Mouse (Mus musculus): Measurements from ENCODE around the gene Rbm7. TPM values are rescaled to one million over a fixed set of nuclear protein-coding genes. Genes with fewer than 3 reads are reported as not detected.

Rbm7 gene
- polyA plus RNA-seq, 1 experiment from 2014 or later = 54.0 TPM

GRCm38 (mm10) chr9:48517372-48518130 lies 22.5 kb upstream of the Rbm7 start:
- H3K9me3 ChIP-seq (replicated peaks) = no peaks in the 10 kb centered on the region
- H3K27ac ChIP-seq (replicated peaks) = no peak overlapping the region
- H3K4me3 ChIP-seq (replicated peaks) = no peak overlapping the region
- no peaks in the 10 kb centered on the region for H3K36me3 ChIP-seq (replicated peaks)
- H3K9ac ChIP-seq = no peak overlapping the region
- no peaks in the 10 kb centered on the region for H3K4me1 ChIP-seq (replicated peaks)
- H3K27me3 ChIP-seq = no peaks in the 10 kb centered on the region
- ATAC-seq (ENCODE audit: insufficient read depth) = no peak
- no peak overlapping the region for H3K4me2 ChIP-seq
- WGBS (ENCODE audit: insufficient replicate concordance) = 71% methylated on average over 19 of the region's 19 CpGs

GRCm38 (mm10) chr9:48516615-48517371 lies 21.7 kb upstream of the Rbm7 start:
- WGBS (ENCODE audit: insufficient replicate concordance) = 71% methylated on average over 11 of the region's 11 CpGs
- no peaks in the 10 kb centered on the region for H3K27me3 ChIP-seq
- H3K4me2 ChIP-seq = no peak overlapping the region
- ATAC-seq (ENCODE audit: insufficient read depth) = no peak
- H3K4me1 ChIP-seq (replicated peaks) = no peaks in the 10 kb centered on the region
- H3K4me3 ChIP-seq (replicated peaks) = no peak overlapping the region
- no peaks in the 10 kb centered on the region for H3K9me3 ChIP-seq (replicated peaks)
- H3K9ac ChIP-seq = no peak overlapping the region
- H3K36me3 ChIP-seq (replicated peaks) = no peaks in the 10 kb centered on the region
- no peak overlapping the region for H3K27ac ChIP-seq (replicated peaks)

GRCm38 (mm10) chr9:48515332-48515731 lies 20.2 kb upstream of the Rbm7 start:
- Histone ChIP-seq H3K27me3 (no peaks in the 10 kb centered on the region), H3K27ac (replicated peaks) (no peak overlapping the region), H3K36me3 (replicated peaks) (no peaks in the 10 kb centered on the region), H3K4me3 (replicated peaks) (no peak overlapping the region), H3K4me2 (no peak overlapping the region), H3K4me1 (replicated peaks) (no peaks in the 10 kb centered on the region), H3K9me3 (replicated peaks) (no peaks in the 10 kb centered on the region), H3K9ac (no peak overlapping the region)
- ATAC-seq (ENCODE audit: insufficient read depth) = no peak
- WGBS (ENCODE audit: insufficient replicate concordance) = 45% methylated on average over 1 of the region's 1 CpGs

- H3K36me3 ChIP-seq (replicated peaks) = no peaks in the 10 kb centered on the region
- H3K9me3 ChIP-seq (replicated peaks) = no peaks in the 10 kb centered on the region
- H3K4me2 ChIP-seq = no peak overlapping the region
- no peak overlapping the region for H3K27ac ChIP-seq (replicated peaks)
- peaks cover 4% of the 10 kb centered on the region; the same call in 1 of the 2 replicates for H3K27me3 ChIP-seq
- 44% methylated on average over 5 of the region's 5 CpGs for WGBS (ENCODE audit: insufficient replicate concordance)
- no peak overlapping the region for H3K9ac ChIP-seq
- H3K4me1 ChIP-seq (replicated peaks) = no peaks in the 10 kb centered on the region
- no peak overlapping the region for H3K4me3 ChIP-seq (replicated peaks)
- no peak for ATAC-seq (ENCODE audit: insufficient read depth)
Measured at GRCm38 (mm10) chr9:48510134-48510533, 15.0 kb upstream of the Rbm7 start.

- no peaks in the 10 kb centered on the region for H3K36me3 ChIP-seq (replicated peaks)
- no peaks in the 10 kb centered on the region for H3K4me1 ChIP-seq (replicated peaks)
- H3K9me3 ChIP-seq (replicated peaks) = no peaks in the 10 kb centered on the region
- ATAC-seq (ENCODE audit: insufficient read depth) = no peak
- no peak overlapping the region for H3K27ac ChIP-seq (replicated peaks)
- no peak overlapping the region for H3K9ac ChIP-seq
- WGBS (ENCODE audit: insufficient replicate concordance) = 60% methylated on average over 8 of the region's 8 CpGs
- no peak overlapping the region for H3K4me2 ChIP-seq
- H3K27me3 ChIP-seq = peaks cover 19% of the 10 kb centered on the region
- H3K4me3 ChIP-seq (replicated peaks) = no peak overlapping the region
Measured at GRCm38 (mm10) chr9:48504741-48505365, 9.8 kb upstream of the Rbm7 start.

GRCm38 (mm10) chr9:48503001-48503400 lies 7.9 kb upstream of the Rbm7 start:
- Histone ChIP-seq H3K4me3 (replicated peaks) (no peak overlapping the region), H3K9me3 (replicated peaks) (no peaks in the 10 kb centered on the region), H3K4me1 (replicated peaks) (no peaks in the 10 kb centered on the region), H3K4me2 (no peak overlapping the region), H3K9ac (no peak overlapping the region), H3K27me3 (peaks cover 19% of the 10 kb centered on the region), H3K27ac (replicated peaks) (no peak overlapping the region), H3K36me3 (replicated peaks) (no peaks in the 10 kb centered on the region)
- no peak for ATAC-seq (ENCODE audit: insufficient read depth)
- WGBS (ENCODE audit: insufficient replicate concordance) = 43% methylated on average over 2 of the region's 2 CpGs

- Histone ChIP-seq H3K9me3 (replicated peaks) (no peaks in the 10 kb centered on the region), H3K4me1 (replicated peaks) (peaks cover 2% of the 10 kb centered on the region), H3K4me3 (replicated peaks) (no peak overlapping the region), H3K9ac (no peak overlapping the region), H3K27me3 (peaks cover 19% of the 10 kb centered on the region), H3K27ac (replicated peaks) (no peak overlapping the region), H3K4me2 (no peak overlapping the region), H3K36me3 (replicated peaks) (no peaks in the 10 kb centered on the region)
- ATAC-seq (ENCODE audit: insufficient read depth) = no peak
- WGBS (ENCODE audit: insufficient replicate concordance) = 64% methylated on average over 7 of the region's 7 CpGs
Measured at GRCm38 (mm10) chr9:48501192-48501591, 6.1 kb upstream of the Rbm7 start.

- no peaks in the 10 kb centered on the region for H3K9me3 ChIP-seq (replicated peaks)
- ATAC-seq (ENCODE audit: insufficient read depth) = peak; percentile 55
- peaks cover 24% of the 10 kb centered on the region for H3K4me1 ChIP-seq (replicated peaks)
- no peaks in the 10 kb centered on the region for H3K27me3 ChIP-seq
- peak overlapping the region; percentile 90 for H3K27ac ChIP-seq (replicated peaks)
- 4% methylated on average over 34 of the region's 34 CpGs for WGBS (ENCODE audit: insufficient replicate concordance)
- H3K4me3 ChIP-seq (replicated peaks) = peak overlapping the region; percentile 95
- peak overlapping the region; percentile 95 for H3K9ac ChIP-seq
- H3K36me3 ChIP-seq (replicated peaks) = peaks cover 31% of the 10 kb centered on the region
- peak overlapping the region; percentile 83 for H3K4me2 ChIP-seq
Measured at GRCm38 (mm10) chr9:48495548-48495932, 441 bp upstream of the Rbm7 start.

GRCm38 (mm10) chr9:48481214-48482134 lies 13.6 kb downstream of the Rbm7 start:
- H3K4me3 ChIP-seq (replicated peaks) = peak overlapping the region; percentile 85
- no peaks in the 10 kb centered on the region for H3K9me3 ChIP-seq (replicated peaks)
- peak overlapping the region; percentile 19; the same call in 1 of the 2 replicates for H3K9ac ChIP-seq
- H3K27ac ChIP-seq (replicated peaks) = 0 out of 2 replicates have a peak overlapping the region, but pooled peaks have one; percentile 46
- H3K36me3 ChIP-seq (replicated peaks) = peaks cover 22% of the 10 kb centered on the region
- no peak for ATAC-seq (ENCODE audit: insufficient read depth)
- 37% methylated on average over 20 of the region's 20 CpGs for WGBS (ENCODE audit: insufficient replicate concordance)
- no peaks in the 10 kb centered on the region for H3K27me3 ChIP-seq
- peak overlapping the region; percentile 98 for H3K4me2 ChIP-seq
- H3K4me1 ChIP-seq (replicated peaks) = peaks cover 38% of the 10 kb centered on the region

GRCm38 (mm10) chr9:48480411-48481213 lies 14.5 kb downstream of the Rbm7 start, which contains the start of gene Rexo2:
Gene Rexo2, minus strand, starts transcription at chr9:48480623.
- Histone ChIP-seq H3K27ac (replicated peaks) (peak within 1 kb of the TSS; percentile 72), H3K9me3 (replicated peaks) (no peaks in the 10 kb centered on the region), H3K27me3 (no peaks in the 10 kb centered on the region), H3K9ac (peak within 1 kb of the TSS; percentile 80), H3K4me3 (replicated peaks) (peak within 1 kb of the TSS; percentile 85), H3K4me1 (replicated peaks) (peaks cover 42% of the 10 kb centered on the region), H3K36me3 (replicated peaks) (peaks cover 19% of the 10 kb centered on the region), H3K4me2 (peak within 1 kb of the TSS; percentile 98)
- WGBS (ENCODE audit: insufficient replicate concordance) = 1% methylated on average over 49 of the region's 49 CpGs
- ATAC-seq (ENCODE audit: insufficient read depth) = peak; percentile 99
